Mouse (Mus musculus) adrenal gland, adult 2 months (tissue): ENCODE measurements around the gene Zfp882. TPM values are rescaled to one million over a fixed set of nuclear protein-coding genes. Genes with fewer than 3 reads are reported as not detected.
"Not testable (repeated sequence)": the region's sequence is repeated elsewhere in the genome, so short reads cannot be mapped to it uniquely, and the experiment has no call there.

Experiments
- DNase-seq: peaks from one replicate; pipeline ENCODE4 v3.0.0; 2021
- long read RNA-seq: library from polyadenylated mRNA; stranded (forward); transcript quantifications from one replicate; pipeline ENCODE4 v2.0.0, GENCODE M21; 2021
- polyA plus RNA-seq: library from polyadenylated mRNA; depleted of rRNA; stranded (reverse); fragments of >200 nt; gene quantifications from 2 replicates; pipeline ENCODE4 v1.2.3, GENCODE M21; 2012; rRNA removed
- total RNA-seq, 2 experiments: library from RNA; stranded (reverse); gene quantifications; 2 replicates each; pipeline ENCODE4 v1.2.3; 2021

The Zfp882 gene
- total RNA-seq: 1 to 10 TPM; 5.7 to 7.3 TPM
- polyA plus RNA-seq: 0.11 and 0.21 TPM in 2 replicates
- long read RNA-seq, partial matches to known transcripts: 0 of 1 reads
- long read RNA-seq, other reads (novel, unspliced or antisense): 1 of 1 reads

DNA sequence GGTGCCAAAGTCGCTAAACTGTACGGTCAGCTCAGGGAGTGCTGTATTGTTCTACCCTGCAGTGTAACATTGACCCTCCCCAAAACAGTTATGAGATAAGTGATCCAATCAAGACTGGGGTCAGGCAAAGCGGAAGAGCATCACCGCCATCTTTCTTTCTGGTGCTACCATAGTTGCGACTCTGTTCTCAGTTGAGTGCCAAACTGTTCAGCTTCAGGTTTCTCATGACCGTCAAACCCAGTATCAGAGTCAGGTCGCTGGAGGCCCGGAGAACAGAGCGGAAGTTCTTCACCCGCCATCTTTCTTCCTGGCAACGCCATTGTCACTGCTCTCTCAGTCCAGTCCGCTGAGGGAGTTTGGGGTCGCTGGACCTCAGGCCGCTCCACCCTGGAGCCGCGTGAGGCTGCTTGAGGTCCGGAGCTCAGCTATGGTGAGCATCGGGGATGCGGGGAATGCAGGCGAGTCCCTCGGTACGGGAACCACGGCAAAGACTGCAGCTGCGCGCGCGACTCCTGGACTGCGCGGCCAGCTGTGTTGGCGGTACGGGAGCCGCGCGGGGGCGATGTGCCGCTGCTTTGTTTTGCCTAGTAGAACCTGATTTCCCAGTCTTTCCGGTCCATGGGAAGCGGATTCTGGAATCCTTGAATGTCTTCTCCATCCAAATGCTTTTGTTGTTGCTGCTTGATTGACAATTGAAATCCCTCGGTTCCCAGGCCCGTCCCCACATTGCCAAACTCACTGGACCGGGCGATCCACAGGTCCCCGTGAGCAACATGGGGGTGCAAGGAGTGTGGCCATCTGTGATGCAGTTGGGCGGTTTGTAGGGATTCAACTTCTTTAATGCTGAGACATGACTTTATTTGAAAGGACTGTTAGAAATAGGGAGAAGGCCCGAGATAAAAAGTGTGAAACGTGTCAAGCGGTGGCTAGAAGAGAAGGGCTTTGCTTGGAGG is at the start of gene Zfp882, which contains the start of gene Zfp617:
TSS of gene Zfp882 (plus strand) at position 300 of the 953 bp plus-strand sequence.
TSS of gene Zfp617 (plus strand) at position 327 of the 953 bp plus-strand sequence.
- DNase-seq: peak; percentile 94

DNA sequence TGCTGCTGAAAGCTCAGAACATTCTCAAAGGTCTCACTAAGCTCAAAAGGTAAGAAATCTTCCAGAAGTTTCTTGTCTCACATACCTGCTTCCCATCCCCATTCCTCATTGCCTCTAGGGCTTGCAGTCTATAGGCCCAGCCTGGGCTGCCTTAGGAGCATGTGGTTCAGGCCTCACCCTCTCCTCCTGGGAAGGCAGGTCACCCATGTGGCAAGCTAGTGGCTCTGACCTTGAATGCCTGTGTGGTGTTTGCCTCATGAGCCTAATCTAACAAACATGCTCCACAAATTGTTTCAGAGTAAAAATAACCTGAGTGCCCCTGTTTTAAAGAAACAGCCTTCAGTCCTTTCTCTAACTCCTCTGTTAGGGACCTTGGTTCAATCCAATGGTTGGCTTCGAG is 46.9 kb upstream of the Zfp882 start:
- DNase-seq: not testable (repeated sequence)

DNA sequence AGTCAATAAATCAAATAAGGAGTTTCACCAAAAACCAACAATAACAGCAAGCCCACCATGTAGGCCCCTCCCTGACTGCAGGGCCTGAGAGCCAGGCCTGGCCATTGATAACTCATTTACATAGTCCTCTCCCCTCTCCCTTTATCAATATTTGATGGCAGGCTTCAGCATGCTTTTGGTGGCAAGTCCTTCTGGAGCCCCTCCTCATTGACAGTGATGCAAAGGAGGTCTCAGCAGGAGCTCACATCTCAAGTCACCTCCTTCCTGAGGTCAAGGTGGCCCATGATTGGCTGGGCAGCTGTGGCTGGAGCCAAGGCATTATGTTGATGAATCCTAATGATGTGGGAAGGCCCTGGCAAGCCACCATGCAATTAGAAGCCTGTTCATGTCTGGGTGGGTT is 46.4 kb upstream of the Zfp882 start:
- not testable (repeated sequence) for DNase-seq

DNA sequence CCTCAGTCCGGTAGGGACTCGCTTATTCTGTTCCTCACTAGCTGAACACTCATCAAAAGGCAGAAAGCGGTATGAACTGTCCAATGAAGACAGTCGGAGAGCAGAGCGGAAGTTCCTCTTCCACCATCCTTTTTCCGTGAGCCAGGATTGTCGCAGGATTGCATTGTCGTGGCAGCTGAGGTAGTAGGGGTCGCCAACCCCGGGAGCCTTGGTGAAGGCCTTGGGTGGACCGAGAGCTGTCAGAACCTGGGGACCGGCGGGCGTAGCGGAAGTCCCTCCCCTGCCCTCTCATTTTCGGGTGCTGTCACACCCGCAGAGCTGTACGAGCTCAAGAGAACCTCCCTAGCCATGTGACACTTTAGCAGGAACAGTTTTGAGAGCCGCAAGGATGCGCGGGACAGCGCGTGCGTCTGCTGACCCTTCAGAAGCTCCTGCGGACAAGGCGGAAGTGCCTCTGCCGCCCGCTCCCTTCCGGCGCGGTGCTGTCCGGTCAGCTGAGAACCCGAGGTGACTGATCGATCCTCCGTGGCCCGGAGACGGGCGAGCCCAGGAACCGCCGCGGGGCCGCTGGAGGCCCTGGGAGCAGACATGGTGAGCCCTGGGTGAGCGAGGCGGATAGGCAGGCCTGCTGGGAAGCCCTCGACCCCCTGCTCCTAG is 26.7 kb upstream of the Zfp882 start, which contains the start of gene Zfp709:
TSS of gene Zfp709 (plus strand) at position 402 of the 657 bp plus-strand sequence.
- DNase-seq: peak; percentile 86

GRCm38 (mm10) chr8:71900666-71901065 is 7.7 kb upstream of the Zfp882 start:
- DNase-seq: not testable (repeated sequence)

GRCm38 (mm10) chr8:71903084-71903483 is 5.3 kb upstream of the Zfp882 start:
- DNase-seq: not testable (repeated sequence)

GRCm38 (mm10) chr8:71906809-71907208 is 1.6 kb upstream of the Zfp882 start:
- no peak for DNase-seq

DNA sequence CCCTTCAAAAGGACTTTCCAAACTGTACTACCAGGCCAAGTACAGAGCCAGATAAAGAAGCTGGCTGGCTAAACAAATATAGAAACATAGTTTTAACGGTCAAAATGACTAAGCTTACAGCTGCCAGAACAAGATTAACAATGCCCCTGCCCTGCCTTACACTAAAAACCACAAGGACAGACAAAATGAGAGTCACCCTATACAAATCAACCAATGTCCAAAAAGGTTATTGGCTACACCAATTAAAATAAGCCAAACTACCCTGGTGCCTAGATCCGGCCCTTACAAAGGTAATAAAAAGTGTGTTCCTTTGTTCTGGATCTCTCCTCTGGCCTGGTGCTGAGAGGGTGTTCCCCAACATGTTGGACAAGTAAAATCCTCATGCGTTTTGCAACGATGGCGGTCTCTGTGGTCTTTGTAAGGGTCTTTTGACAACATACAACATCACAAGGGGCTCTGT is 580 bp upstream of the Zfp882 start:
- DNase-seq: no peak

DNA sequence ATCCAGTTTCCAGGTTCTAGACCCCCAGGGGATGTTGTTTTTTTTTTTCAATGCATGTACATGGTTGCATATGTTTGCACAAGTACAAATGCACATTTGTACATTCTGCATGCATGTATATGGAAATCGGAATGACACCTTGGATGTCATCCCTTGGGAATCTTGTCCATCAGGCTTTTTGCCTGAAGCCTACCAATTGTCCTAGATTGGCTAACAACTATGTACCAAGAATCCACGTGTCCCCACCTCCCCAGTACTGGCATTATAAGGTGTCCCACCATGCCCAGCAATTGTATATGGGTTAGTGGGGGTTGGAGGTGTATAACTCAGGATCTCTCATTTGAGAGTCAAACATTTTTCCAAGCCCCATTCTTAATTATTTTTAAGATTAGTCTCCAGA is 3.9 kb downstream of the Zfp882 start:
- DNase-seq: no peak

DNA sequence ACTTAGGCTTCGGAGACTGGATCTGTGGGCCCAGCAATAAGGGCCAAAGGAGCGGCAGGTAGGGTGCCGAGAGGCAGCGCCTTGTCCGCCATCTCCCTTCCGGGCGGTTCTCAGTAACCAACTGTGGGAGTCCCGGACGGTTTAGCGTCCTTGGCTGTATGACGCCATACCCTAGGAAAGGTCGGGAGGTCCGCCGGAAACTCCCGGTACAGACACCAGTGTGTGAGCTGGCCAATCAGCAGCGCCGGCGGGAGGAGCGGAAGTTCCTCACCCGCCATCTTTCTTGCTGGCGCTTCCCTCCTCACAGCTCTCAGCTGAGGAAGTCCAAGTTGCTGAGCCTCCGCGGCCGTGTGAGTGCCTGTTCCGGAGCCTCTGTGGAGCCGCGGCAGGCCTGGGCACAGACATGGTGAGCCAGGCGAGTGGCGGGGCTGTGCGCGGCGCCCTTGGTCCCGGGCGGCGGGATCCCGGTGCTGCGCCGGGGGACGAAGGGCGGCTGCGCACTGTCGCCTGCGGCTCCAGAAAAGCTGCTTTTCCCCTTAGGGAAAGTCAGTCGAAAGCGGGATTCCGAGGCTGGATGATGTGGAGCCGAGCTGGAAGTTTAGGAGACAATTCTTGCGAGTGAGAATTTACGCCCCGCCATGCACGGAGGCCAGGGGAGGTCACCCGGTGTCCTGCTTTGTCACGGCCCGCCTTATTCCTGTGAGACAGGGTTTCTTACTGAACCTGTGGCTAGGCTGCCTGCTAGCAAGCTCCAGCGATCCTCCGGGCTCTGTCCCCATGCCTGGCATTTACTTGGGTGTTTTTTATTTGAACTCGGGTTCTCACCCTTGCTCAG is 14.4 kb downstream of the Zfp882 start:
- peak; percentile 97 for DNase-seq

DNA sequence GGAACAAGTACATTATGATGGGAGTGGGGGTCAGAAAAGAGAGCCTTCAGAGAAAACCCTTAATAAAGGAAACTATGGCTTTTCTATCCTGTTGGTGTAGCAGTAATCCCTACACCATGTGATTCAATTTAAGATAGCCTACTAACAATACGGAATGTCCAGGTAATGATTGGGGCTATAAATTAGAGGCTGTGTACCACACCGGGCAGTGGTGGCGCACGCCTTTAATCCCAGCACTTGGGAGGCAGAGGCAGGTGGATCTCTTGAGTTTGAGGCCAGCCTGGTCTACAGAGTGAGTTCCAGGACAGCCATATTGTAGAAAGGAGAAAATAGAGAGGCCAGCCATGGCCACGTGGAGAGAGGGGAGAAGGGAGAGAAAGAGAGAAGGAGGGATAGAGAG is 17.4 kb downstream of the Zfp882 start:
- no peak for DNase-seq

DNA sequence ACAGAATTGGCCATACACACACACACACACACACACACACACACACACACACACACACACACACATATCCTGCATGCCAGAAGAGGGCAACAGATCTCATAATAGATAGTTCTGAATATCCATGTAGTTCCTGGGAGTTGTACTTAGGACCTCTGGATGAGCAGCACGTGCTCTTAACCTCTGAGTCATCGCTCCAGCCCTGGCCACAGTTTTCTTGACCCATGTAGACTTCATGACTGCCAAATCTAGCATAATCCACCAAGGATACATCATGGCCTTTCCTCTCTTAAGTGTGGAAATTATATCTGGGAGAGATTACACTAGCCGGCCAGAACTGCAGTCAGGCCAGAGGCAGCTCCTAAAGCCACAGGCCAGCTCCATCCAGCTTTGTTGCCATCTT is 18.1 kb downstream of the Zfp882 start:
- peak; percentile 54 for DNase-seq

GRCm38 (mm10) chr8:71927779-71928178 is 19.4 kb downstream of the Zfp882 start:
- DNase-seq: no peak

GRCm38 (mm10) chr8:71938037-71938436 is 29.6 kb downstream of the Zfp882 start:
- not testable (repeated sequence) for DNase-seq

GRCm38 (mm10) chr8:71940293-71941208 is 32.1 kb downstream of the Zfp882 start:
- no peak for DNase-seq

DNA sequence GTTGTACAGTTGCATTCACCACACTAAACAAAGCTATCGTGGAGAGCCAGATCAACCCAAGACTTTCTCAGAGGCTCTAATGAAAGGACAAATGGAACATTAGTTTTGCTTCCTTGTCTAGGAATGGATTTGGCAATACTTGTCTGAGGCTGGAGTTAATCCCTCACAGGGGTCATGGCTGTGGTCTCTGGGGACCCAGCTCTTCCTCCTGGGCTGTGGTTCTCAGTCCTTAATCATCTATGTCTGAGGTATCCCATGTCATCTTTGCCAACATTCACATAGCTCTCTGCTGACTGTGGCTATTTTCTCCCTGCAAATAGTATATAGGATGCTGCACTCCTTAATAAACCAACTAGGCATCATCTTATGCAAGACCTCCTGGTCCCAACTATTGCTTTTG is 33.4 kb downstream of the Zfp882 start:
- DNase-seq: no peak

DNA sequence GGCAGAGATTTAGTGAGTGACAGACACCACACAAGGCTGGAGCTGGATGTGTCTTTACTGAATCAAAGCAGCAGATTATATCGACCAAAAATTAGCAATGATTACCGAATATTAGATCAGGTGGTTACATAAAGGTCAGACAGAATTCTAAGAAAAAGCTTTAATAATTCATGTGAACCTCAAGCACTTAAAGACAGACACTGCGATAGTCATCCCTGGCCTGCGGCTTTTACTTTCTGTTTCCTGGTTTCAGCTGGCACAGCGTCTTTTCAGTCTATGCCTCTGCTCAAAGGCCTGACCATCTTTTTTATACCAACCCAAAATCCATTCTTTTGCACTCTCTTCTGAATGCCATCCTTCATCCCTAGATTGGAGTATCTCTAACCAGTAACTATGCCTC is 40.2 kb downstream of the Zfp882 start:
- no peak for DNase-seq

DNA sequence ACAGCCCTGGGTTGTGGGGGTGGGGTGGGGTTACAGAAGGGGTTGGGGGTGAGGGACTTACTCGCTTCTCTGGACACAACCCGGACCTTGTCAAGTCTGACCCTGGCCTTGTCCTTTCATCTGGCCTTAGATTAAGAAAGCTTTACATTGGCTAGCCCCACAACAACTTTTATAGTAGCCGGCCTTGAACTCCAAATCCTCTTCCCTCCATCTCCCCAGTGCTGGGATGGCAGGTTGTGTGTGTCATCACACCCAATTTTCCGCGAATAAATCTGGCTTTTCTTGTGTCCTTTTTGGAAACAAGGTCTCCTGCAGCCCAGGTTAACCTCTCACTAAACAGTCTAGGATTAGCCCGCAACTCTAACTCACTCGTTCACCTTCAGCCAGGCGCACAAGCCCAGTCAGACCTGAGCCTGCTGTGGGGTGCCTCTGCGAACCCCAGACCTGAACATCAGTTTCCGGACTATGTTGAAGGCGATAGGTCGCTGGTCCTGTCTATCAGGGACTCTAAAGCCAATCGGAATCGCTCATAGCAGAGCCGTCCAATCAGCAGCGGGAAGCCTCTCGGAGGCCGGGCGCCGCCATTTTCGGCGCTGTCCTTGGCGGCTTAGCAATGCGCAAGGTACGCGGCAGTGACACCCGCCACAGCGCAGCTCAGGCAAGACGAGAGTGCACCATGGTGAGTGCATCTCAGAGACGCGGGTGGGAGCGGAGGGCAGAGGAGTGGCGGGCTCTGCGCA is 42.2 kb downstream of the Zfp882 start, which contains the start of gene Zfp961:
TSS of gene Zfp961 (plus strand) at position 557 of the 740 bp plus-strand sequence.
- DNase-seq: peak; percentile 98

GRCm38 (mm10) chr8:71951436-71952161 is 43.2 kb downstream of the Zfp882 start:
- peak; percentile 13 for DNase-seq
